Mouse (Mus musculus): ENCODE results near the gene Rars.
"Not testable (repeated sequence)": the region's sequence is repeated elsewhere in the genome, so short reads cannot be mapped to it uniquely, and the experiment has no call there.

Rars gene

DNA sequence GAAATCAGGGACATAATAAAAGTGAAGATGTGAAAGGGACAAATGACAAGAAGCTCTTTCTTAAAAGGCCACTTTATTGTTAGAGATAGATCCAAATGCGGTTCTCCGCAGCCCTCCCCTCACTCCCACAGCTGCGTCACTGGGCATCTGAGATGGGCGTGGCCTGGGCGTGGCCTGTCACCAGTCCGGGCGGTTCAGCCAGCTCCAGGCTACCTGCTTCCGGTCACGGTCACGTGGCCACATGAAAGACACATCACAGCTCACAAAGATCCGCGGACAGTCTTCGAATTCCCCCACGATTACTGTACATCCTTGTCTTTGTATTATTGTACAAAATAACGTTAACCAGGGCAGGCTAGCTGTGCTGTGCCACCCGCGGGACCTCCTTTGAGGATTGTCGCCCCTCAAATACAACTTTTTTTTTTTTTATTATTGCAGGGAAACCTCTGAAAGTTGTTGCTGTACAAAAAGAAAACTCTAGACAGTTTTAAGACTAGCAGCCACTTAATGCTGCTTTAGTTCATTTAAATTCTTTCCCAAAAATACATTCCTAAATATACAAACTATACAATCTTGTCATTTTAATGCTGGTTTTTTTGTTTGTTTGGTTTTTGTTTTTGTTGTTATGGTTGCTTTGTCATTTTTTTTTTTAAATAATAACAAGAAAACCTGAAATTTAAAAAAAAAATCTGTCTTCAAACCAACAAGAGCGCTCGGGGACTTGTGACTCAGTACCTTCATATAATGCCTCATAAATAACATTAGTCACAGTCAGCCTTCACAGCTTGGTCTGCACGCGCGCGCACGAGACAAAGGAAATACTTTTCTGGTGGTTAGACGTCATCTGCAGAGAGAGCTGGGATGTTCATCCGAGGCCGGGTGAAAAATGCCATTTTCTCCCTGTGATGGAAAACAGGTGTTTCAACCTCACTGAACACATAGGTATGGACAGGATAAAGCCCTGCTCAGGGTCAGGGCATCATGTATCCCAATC lies 4.3 kb upstream of the Rars start:
- in situ Hi-C loops (cut with MboI): loop anchor here (25.0 kb wide), 1 partner anchor 1001 kb away; the partner anchor contains the start of gene Spdl1

DNA sequence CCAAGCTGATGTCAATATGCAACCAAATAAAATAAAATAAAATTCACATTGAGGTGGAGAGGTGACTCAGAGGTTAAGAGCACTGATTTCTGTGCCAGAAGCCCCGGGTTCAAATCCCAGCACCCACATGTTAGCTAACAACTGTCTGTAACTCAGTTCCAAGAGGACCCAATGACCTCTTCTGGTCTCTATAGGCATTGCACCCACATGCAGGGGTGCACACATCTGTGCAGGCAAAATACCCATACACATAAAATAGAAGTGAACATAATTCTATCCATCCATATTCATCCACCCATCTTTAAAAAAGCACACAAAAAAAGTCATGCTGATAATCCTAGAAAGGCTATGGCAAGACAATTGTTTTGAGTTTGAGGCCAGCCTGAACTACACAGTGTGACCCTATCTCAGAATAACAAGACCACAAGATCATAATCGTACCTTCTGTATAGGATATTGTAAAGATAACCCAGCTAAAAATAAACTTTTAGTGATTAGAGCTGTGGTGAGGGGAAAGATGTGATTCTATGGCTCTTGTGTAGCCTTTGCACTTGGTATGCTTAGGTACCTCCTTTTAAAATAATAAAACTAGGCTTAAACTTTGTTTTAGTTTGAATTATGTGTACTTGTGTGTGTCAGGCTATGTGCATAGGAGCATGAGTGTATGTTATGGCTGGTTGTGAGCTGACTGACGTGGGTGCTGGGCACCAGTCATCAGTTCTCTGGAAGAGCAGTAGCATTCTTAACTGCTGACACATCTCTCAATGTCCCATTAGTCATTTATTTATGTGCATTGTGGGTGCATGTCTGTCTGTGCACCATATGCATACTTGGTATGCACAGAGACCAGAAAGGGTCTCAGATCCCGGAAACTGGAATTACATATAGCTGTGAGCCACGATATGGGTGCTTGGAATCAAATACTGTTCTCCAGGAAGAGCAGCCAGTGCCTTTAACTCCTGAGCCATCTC lies 3.1 kb upstream of the Rars start:
- in situ Hi-C loops (cut with MboI): loop anchor here (25.0 kb wide), 1 partner anchor 1000 kb away; the partner anchor contains the start of gene Spdl1

DNA sequence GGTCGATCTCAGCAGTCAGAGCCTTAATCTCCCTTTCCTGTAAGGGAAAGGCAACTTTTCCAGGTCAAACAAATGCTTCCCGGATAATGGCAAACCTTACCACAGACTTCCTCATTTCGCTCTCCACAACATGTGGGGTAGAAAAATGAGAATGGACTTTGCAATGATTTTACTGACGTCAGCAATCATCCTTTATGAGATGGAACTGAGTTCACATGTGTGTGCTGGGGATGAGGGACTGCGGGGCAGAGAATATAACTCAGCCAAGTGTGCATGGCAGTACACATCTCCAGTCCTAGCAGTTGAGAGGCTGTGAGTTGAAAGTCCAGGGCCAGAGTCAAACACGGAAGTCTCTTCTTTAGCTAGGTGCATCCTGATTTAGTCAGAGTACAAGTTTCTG lies 1.0 kb downstream of the Rars start:
- in situ Hi-C loops (cut with MboI): loop anchor here (5.0 to 25.0 kb wide), 2 partner anchors 61 to 996 kb away; partner anchors contain the start of gene Spdl1

DNA sequence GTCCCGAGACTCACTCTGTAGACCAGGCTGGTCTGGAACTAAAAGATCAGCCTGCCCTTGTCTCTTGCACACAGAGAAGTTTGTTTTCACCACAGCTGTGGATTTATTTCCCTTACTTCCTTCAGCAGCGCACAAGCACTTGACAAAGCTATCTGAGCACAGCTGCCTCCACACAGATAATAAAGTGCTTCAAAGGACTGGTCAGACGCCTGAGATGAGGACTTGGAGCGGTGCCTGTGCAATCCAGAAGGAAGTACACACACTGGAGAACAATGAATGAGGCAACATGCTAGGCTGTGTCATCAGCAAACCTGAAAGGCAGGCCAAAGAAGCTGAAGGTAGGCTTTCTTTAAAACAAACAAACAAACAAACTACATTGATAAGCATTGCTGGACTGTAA lies 2.2 kb downstream of the Rars start:
- in situ Hi-C loops (cut with MboI): loop anchor here (5.0 to 25.0 kb wide), 2 partner anchors 60 to 995 kb away; partner anchors contain the start of gene Spdl1

DNA sequence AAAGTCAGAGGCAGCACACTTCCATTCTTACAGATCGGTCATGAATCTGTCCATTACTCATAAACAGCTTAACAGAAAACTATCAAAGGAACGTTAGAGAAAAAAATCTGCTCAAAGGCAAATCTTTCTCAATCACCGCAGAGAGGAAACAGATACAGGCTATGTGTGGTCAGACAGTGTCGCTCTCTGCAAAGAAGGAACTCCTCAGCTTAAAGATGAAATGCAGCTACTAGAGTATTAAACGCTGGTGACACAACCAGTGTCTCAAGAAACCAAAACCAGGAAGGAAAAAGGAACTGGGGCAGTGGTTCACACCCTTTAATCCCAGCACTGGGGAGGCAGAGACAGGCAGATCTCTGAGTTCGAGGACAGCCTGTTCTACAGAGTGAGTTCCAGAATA lies 6.6 kb downstream of the Rars start:
- in situ Hi-C loops (cut with MboI): loop anchor here (25.0 kb wide), 1 partner anchor 990 kb away; the partner anchor contains the start of gene Spdl1

DNA sequence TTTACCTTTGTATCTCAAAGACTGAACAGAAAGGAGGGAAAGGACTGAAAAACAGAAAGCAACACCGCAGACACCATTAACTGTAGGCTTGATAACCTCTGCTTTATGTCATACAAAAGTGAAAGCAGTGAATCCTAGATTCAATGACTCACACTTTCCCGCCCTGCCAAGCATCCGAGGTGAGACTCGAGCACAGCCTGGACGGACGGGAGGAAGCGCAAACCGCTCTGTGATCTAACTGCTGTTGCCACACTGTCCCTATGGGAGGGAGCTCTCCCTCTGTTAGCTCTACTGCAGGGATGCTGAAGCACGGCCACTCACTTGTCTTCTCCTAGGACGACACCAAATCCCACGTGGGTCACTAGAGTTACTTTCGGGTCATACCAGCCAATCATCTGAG lies 18.0 kb downstream of the Rars start:
- in situ Hi-C loops (cut with MboI): no loop called here

DNA sequence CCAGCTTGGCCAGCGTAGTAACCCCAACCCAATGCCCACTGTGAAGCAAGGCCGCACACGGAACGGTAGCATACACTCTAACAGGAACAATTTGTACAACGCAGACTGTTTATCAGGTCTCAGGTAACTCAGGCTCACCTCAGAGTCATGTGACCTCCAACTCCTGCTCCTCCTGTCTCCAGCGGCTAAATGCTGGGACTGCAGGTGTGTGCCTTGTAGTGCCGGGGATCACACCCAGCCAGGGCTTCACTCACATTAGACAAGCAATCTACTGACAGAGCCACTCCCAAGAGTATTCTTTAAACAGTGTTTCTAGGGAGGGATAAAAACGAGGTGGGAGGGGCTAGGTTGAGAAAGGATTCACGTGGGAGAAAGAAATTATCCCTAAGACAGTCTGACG lies 22.8 kb downstream of the Rars start:
- in situ Hi-C loops (cut with MboI): no loop called here

DNA sequence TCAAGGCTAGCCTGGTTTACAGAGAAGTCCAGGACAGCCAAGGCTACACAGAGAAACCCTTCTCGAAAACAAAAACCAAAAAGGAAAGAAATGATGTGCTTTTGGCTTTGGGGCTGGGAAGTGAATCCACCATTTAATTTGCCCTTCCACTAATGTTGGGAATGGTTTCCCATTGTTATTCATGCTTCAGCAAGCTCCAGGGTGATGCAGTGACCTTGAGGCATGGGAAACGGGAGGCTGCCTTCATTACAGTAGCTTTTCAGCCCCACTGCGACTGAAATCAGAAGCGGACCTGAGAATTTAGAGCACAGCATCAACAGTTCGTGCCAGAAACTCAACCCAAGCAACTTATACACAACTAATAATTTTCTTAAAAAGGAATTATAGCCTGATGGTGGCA lies 33.0 kb downstream of the Rars start:
- in situ Hi-C loops (cut with MboI): no loop called here

DNA sequence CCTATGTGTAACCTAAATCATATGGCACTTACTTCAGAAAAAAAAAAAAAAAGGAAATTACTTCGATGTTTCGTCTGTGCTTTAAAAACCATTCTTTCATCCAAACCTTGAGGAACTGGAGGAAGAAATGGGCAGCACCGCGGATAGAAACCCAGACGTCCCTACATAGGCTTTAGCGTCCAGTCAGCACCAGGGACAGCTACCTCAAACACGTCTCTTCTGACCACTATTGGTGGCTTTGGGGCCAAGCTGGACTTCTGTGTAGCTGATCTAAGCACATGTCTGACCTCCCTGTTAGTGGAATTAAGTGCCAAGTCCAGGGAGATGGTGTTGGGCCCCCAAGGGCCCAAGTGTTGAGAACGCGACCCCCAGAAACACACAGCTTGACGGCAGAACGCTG lies 35.4 kb downstream of the Rars start, which contains the start of gene Fbll1:
Gene Fbll1 (minus strand): TSS at position 11 of the 400 bp plus-strand sequence.
- in situ Hi-C loops (cut with MboI): no loop called here

DNA sequence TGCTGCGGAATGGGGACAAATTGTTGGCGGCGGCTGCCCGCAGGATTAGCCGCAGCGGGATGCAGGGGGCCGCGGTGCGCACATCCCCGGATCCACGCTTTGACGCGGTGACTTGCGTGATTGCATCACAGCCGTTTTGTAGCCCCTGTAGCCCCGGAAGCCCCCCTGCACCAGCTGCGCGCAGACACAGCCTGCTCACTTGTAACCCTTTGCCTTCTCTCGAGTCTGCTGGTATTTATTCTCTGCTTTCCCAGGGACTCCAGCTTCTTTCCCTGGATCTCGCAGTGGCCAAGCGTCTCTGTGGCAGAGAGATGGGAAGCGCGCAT lies 35.8 kb downstream of the Rars start:
- in situ Hi-C loops (cut with MboI): no loop called here

DNA sequence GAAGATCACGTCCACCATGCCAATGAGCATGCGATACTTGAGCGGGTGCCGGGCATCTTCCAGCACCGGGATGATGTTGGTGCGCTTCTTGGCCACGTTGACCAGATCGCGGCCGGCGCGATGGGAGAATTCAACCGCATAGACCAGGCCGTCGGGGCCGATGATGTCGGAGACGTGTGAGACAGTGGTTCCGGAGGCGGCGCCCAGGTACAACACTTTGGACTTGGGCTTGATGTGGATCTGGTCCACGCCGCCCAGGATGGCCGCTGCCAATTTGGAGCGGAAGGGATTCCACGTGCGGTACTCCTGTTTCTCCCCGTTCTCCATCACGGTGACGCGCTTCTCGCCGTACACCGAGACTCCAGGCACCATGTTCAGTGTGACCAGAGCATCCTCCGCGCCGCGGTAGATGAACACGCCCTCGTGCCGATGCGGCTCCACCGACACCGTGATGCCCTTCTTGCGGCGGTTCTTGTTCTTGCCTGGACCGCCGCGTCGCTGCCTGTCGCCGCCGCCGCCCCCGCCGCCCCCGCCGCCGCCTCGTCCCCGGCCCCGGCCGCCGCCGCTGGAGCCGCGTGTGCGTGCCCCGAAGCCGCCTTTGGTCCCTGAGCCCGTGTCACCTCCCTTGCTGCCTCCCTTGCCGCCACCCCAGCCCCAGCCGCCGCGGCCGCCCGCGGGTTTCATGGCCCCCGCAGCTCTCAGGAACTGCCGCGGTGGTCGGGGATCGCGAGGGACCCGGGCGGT lies 36.4 kb downstream of the Rars start:
- in situ Hi-C loops (cut with MboI): no loop called here

DNA sequence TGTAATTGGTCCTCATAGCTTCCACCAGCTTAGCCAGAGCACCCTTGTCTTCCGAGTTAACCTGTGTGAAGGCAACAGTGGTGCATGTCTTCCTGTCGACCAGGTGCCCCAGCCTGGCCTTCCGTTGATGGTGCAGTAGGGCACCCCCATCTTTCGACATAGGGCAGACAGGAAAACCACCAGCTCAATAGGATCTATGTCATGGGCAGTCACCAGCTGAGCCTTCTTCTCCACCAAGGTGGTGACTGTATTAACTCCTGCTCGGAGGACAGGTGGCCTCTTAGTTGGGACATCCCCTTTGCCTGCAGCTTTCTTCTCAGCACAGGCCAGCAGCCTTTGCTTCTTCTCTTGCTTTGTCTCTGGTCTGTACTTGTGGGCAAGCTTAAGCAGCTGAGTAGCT lies 41.5 kb downstream of the Rars start:
- in situ Hi-C loops (cut with MboI): not testable (repeated sequence)

DNA sequence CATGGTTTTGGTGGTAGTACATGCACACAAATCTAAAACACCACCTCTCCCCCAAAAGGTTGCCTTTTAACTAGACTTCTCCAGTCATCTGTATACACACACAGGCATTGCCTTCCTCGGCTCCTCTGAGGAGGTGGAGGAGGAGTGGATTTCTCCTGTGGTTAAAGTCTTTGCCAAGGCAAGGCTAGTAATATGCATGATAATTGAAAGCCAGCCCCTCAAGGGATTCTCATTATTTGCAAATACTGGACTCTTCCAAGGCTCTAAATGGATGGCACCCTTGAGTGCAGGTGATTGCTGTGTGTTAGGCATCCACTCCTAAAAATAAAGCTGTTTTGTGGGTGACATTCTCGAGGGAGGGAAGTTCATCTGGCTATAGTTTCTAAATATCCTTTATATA lies 45.9 kb downstream of the Rars start:
- in situ Hi-C loops (cut with MboI): no loop called here

DNA sequence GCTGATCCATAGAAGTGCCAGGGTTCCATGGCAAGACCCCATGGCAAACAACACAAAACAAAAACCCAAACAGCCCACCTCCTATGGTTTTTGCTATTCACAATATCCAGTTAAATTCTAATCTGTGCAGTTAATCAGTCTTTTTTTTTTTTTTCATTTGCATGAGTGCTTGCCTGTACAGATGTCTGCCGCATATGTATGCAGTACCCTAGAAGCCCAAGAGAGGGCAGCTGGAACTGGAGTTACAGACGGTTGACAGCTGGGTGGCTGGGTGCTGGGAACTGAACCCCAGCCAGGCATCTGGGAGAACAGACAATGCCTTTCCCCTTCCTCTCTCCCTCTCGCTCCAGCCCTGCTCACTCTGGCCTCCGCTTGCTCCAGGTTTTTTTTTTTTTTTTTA lies 49.8 kb downstream of the Rars start:
- in situ Hi-C loops (cut with MboI): no loop called here

DNA sequence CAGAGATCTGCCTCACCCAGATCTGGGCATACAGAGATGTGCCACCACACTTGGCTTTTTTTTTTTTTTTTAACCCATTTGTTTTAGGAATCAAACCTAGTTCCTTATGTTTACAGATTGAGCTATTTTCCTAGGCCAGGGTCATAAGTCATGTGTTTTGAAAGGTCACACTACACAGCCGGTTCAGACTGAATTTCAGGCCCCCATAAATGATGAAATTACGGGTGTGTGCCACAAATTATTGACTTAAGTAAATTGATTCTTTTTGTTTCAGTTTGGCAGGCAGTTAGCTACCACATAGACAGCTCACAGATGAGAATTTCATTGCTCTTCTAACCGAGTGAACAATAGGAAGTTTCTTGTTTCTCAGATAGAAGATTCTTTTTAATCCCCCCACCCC lies 50.3 kb downstream of the Rars start:
- in situ Hi-C loops (cut with MboI): no loop called here

DNA sequence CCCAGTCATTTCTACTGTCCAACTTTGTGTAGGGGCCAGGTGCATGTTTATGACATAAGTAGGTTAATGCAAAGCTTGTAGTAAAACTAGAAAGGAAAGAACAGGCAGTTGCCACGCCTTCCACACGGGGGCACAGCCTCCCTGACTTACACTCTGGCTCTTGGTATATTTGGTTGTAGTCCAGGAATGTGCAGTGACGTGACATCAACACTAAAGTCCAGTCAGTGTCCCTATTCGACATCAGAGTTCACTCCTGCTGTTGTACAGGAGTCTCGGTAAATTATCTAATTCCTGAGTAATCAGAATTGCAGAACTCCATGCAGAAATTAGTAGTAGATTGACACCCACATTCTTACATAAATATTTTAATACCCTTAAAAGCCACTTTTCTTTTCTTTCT lies 51.3 kb downstream of the Rars start:
- in situ Hi-C loops (cut with MboI): no loop called here

DNA sequence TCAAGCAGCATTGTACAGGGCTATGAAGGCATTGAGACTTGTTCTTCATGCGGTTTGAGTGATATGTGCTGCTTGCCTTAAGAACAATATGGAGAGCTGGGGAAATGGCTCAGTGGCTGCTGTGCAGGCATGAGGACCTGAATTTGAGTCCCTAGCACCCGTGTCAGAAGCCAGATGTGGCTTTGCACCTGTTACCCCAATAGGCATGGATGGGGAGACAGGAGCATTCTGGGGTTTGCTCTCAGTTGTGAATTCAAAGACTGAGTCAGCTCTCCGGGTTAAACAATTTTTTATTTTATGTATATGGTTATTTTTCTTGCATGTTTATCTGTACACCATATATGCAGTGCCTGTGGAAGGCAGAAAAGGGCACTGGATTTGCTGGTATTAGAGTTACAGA lies 51.9 kb downstream of the Rars start:
- in situ Hi-C loops (cut with MboI): no loop called here

DNA sequence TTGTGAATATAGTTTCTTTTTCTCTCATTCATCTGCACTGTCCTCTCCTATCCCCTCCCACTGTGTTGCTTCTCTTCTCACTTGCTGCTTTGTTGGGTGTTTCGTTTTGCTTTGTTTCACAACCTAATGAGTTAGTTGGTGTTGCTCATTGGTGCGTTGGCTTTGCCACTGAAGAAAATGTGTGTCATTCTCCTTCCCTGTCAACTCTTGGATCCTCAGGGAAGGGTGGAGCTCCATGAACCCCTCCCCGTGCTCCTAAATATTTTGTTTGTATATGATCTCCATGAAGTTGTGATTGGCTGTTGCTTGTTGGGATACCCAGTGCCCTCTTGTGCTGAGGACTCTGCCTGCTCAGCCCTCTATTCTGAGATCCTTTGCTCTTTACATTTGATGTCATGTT lies 54.0 kb downstream of the Rars start:
- in situ Hi-C loops (cut with MboI): no loop called here

DNA sequence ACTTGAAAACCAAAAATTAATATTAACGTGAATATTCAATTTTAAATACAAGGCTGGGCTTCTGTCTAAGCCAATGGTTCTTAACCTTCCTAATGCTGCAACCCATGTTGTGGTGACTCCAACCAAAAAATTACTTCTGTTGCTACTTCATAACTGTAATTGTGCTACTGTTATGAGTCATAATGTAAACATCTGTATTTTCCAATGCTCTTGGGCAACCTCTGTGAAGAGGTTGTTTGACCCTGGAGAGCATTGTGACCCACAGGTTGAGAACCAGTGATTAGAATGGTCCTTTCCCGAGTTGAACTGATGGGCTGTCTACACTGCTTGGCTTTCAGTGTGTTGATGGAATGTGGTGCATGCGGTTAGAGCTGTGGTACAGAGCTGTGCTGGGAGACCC lies 57.9 kb downstream of the Rars start:
- in situ Hi-C loops (cut with MboI): no loop called here

DNA sequence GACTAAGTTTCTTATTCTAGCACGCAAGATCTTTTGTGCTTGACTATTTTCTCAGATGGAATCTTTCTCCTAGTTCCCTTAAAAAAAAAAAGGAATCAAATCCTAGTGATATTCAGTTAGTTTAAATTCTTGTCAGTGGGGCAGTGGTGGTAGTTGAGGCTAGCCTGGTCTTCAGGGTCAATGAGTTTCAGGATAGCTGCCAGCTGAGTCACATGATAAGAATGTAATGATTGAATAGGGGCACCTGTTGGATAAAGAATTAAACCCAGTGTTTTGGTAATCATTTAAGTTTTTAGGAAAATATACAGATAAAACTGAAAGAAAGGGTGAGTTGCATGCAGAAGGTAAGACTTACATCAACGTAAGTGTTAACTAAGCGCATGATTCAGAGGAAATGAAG lies 58.7 kb downstream of the Rars start:
- in situ Hi-C loops (cut with MboI): no loop called here

DNA sequence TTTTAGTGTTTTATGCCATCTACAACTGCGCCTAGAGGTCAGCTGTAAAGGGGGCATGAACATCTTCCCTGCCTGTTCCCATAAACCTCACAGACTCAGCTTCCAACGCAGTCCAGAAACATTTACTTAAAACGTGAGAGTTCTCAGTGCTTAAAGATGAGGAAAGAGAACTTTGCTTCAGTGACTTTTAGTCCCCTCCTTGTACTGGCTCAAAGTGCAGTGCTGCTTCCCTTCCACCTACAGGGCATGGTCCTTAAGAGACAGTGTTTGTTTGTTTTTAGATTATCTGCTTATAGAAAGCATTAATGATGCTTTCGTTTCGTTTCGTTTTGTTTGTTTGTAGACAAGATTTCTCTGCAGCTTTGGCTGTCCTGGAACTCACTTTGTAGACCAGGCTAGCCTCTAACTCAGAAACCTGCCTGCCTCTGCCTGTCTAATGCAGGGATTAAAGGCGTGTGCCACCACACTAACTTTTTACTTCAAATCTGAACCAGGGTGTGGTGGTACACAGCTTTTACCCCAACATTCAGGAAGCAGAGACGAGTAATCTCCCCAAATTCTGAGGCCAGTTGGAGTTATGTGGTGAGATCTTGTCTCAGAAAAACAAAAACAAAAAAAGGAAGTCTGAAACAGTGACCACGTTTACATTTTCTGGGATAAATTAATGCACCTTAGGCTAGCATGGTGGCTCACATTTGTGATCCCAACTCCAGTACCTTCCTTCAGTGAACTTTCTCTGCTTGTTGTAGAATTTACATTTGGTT lies 63.4 kb downstream of the Rars start:
- in situ Hi-C loops (cut with MboI): loop anchor here (5.0 to 25.0 kb wide), 2 partner anchors 61 to 934 kb away; partner anchors contain the start of genes Rars and Spdl1

Measured in mature B cell (primary cell).